Mouse (Mus musculus) MEL (cell line): ENCODE data around the gene C130079G13Rik. TPM values are rescaled to one million over a fixed set of nuclear protein-coding genes. Genes with fewer than 3 reads are reported as not detected.

Experiments used
- DNase-seq: peaks from one replicate; pipeline ENCODE4 v3.0.0; 2011; ENCODE audit warnings: low read depth, low spot score
- H3K27ac ChIP-seq: 2 replicates; pipeline ENCODE4 v1.5.1; 2012; ENCODE audit warnings: low read depth, mild to moderate bottlenecking, control low read depth, low read length, moderate library complexity; ENCODE audit not compliant: control insufficient read depth
- H3K27me3 ChIP-seq, 2 experiments: fragments of 150-350 bp in 1 of 2; sonication (generic) in 1 of 2; 2 replicates each; pipeline ENCODE4 v1.6.1; 2012; ENCODE audit warnings: low read length in 2 of 2, mild to moderate bottlenecking in 2 of 2, improper control_type of control experiment in 1 of 2, moderate library complexity in 1 of 2; ENCODE audit not compliant: insufficient read depth in 2 of 2, control insufficient read depth in 1 of 2
- H3K36me3 ChIP-seq, 2 experiments: 2 replicates each; pipeline ENCODE4 v1.6.1; 2012 to 2014; ENCODE audit warnings: low read length in 2 of 2, improper control_type of control experiment in 1 of 2, inconsistent platforms in 1 of 2, mild to moderate bottlenecking in 1 of 2; ENCODE audit not compliant: insufficient read depth in 2 of 2, control insufficient read depth in 1 of 2
- H3K4me1 ChIP-seq, 2 experiments: fragments of 150-350 bp in 1 of 2; sonication (generic) in 1 of 2; 2 replicates each; pipeline ENCODE4 v1.6.1; 2012; ENCODE audit warnings: low read length in 2 of 2, improper control_type of control experiment in 1 of 2, mild to moderate bottlenecking in 1 of 2; ENCODE audit not compliant: insufficient read depth in 2 of 2, control insufficient read depth in 1 of 2
- H3K4me3 ChIP-seq, 2 experiments: fragments of 150-350 bp in 1 of 2; sonication (generic) in 1 of 2; 2 replicates each; pipeline ENCODE4 v1.5.1; 2012; ENCODE audit warnings: low read depth in 2 of 2, low read length in 2 of 2, mild to moderate bottlenecking in 2 of 2, moderate library complexity in 2 of 2, control low read depth in 1 of 2, improper control_type of control experiment in 1 of 2; ENCODE audit not compliant: control insufficient read depth in 1 of 2, insufficient read depth in 1 of 2
- H3K79me2 ChIP-seq: 2 replicates; pipeline ENCODE4 v1.6.1; 2012; ENCODE audit warnings: mild to moderate bottlenecking, low read length, moderate library complexity; ENCODE audit not compliant: control insufficient read depth, poor library complexity, insufficient read depth
- H3K9ac ChIP-seq: 2 replicates; pipeline ENCODE4 v1.6.1; 2012; ENCODE audit warnings: low read depth, mild to moderate bottlenecking, control low read depth, low read length, moderate library complexity; ENCODE audit not compliant: control insufficient read depth, poor library complexity, severe bottlenecking
- H3K9me3 ChIP-seq: fragments of 150-350 bp; sonication (generic); replicated peaks from 2 replicates; pipeline ENCODE4 v1.6.1; 2012; ENCODE audit warnings: mild to moderate bottlenecking, low read length, improper control_type of control experiment, moderate library complexity; ENCODE audit not compliant: insufficient read depth
- CHD1 ChIP-seq: IDR thresholded peaks from 2 replicates; pipeline ENCODE4 v1.6.1; 2012; ENCODE audit warnings: low read depth, mild to moderate bottlenecking, inconsistent platforms, low read length, improper control_type of control experiment
- CHD2 ChIP-seq: IDR thresholded peaks from 2 replicates; pipeline ENCODE4 v1.6.1; 2011; ENCODE audit warnings: low read length, improper control_type of control experiment
- EP300 ChIP-seq, 2 experiments: IDR thresholded peaks; 2 replicates each; pipeline ENCODE4 v1.6.1; 2011; ENCODE audit warnings: improper control_type of control experiment in 2 of 2, low read length in 2 of 2, low read depth in 1 of 2, mild to moderate bottlenecking in 1 of 2
- GATA1 ChIP-seq: IDR thresholded peaks from 2 replicates; pipeline ENCODE4 v1.6.1; 2011; ENCODE audit warnings: low read depth, low read length, improper control_type of control experiment
- MAZ ChIP-seq: IDR thresholded peaks from 2 replicates; pipeline ENCODE4 v1.6.1; 2012; ENCODE audit warnings: low read depth, mild to moderate bottlenecking, inconsistent platforms, low read length, improper control_type of control experiment
- MYC ChIP-seq: IDR thresholded peaks from 2 replicates; pipeline ENCODE4 v1.6.1; 2011; ENCODE audit warnings: low read depth, mild to moderate bottlenecking, low read length, improper control_type of control experiment, moderate library complexity
- POLR2AphosphoS5 ChIP-seq: IDR thresholded peaks from 2 replicates; pipeline ENCODE4 v1.6.1; 2012; ENCODE audit warnings: low read depth, borderline replicate concordance, mild to moderate bottlenecking, inconsistent platforms, low read length, moderate library complexity, mixed read lengths
- RCOR1 ChIP-seq: IDR thresholded peaks from 2 replicates; pipeline ENCODE4 v1.6.1; 2012; ENCODE audit warnings: low read depth, mild to moderate bottlenecking, inconsistent platforms, low read length, improper control_type of control experiment
- SIN3A ChIP-seq: IDR thresholded peaks from 2 replicates; pipeline ENCODE4 v1.6.1; 2012; ENCODE audit warnings: low read length, improper control_type of control experiment, inconsistent platforms
- SMC3 ChIP-seq: IDR thresholded peaks from 2 replicates; pipeline ENCODE4 v1.6.1; 2011; ENCODE audit warnings: low read depth, low read length, improper control_type of control experiment
- TAL1 ChIP-seq: IDR thresholded peaks from 2 replicates; pipeline ENCODE4 v1.6.1; 2012; ENCODE audit warnings: mild to moderate bottlenecking, inconsistent platforms, low read length, moderate library complexity, mixed read lengths
- TBP ChIP-seq: IDR thresholded peaks from 2 replicates; pipeline ENCODE4 v1.8.0; 2011; ENCODE audit warnings: low read depth, low read length, improper control_type of control experiment
- UBTF ChIP-seq: IDR thresholded peaks from 2 replicates; pipeline ENCODE4 v1.6.1; 2012; ENCODE audit warnings: low read depth, mild to moderate bottlenecking, inconsistent platforms, low read length, improper control_type of control experiment, moderate library complexity, borderline replicate concordance; ENCODE audit not compliant: insufficient read depth
- USF1 ChIP-seq: IDR thresholded peaks from 2 replicates; pipeline ENCODE4 v1.6.1; 2014; ENCODE audit warnings: low read depth, mild to moderate bottlenecking, inconsistent platforms, low read length, improper control_type of control experiment, moderate library complexity
- USF2 ChIP-seq, 2 experiments: IDR thresholded peaks; 2 replicates each; pipeline ENCODE4 v1.6.1; 2011 to 2012; ENCODE audit warnings: improper control_type of control experiment in 2 of 2, low read length in 2 of 2, borderline replicate concordance in 1 of 2, inconsistent platforms in 1 of 2, low read depth in 1 of 2, mild to moderate bottlenecking in 1 of 2; ENCODE audit not compliant: insufficient read depth in 1 of 2
- ZNF384 ChIP-seq: IDR thresholded peaks from 2 replicates; pipeline ENCODE4 v1.6.1; 2012; ENCODE audit warnings: low read depth, mild to moderate bottlenecking, inconsistent platforms, low read length, improper control_type of control experiment
- polyA plus RNA-seq, 2 experiments: library from polyadenylated mRNA; stranded (reverse) in 1 of 2; unstranded in 1 of 2; fragments of >175 nt in 1 of 2; fragments of >200 nt in 1 of 2; gene quantifications; 2 replicates each; pipeline versions ENCODE4 v1.2.1 to v1.2.4; 2012; ENCODE audit warnings: low replicate concordance in 2 of 2, low read depth in 1 of 2; ENCODE audit not compliant: insufficient read length in 2 of 2, insufficient read depth in 1 of 2, missing spikeins in 1 of 2
- total RNA-seq: library from RNA; depleted of rRNA; stranded (reverse); fragments of 300-350 nt; gene quantifications from 2 replicates; pipeline ENCODE4 v1.2.3, GENCODE M21; 2012; rRNA removed

The C130079G13Rik gene
- total and polyA plus RNA-seq, 3 experiments = not detected

DNA sequence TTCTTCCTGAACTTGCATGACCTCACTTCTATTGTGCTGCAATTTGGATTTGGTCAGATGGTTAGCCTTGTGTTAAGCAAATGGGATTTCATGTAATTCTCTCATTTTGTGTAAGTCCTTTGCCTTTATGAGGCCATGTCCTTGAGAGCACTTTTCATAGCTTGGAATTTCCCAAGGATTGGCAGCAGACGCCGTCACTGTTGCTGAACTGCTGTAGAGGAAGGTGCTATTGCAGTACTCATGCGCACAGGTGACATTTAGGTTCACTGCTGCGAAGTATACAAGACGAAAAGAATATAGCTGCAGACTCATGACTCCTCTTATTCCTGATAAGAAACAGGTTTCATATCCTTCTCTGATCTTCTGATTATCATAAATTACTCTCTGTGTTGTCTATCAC lies 45.9 kb downstream of the C130079G13Rik start:
- H3K4me1 ChIP-seq = no peaks in the 10 kb centered on the region
- H3K36me3 ChIP-seq = no peaks in the 10 kb centered on the region
- no peaks in the 10 kb centered on the region for H3K27me3 ChIP-seq
- no peak overlapping the region for H3K9ac ChIP-seq
- H3K9me3 ChIP-seq = no peaks in the 10 kb centered on the region
- no peaks in the 10 kb centered on the region for H3K79me2 ChIP-seq
- TF ChIP-seq CHD1 (no peak), UBTF (no peak), TAL1 (no peak), ZNF384 (no peak), POLR2AphosphoS5 (no peak), MYC (no peak), TBP (no peak), SIN3A (no peak)
- DNase-seq = no peak
- H3K27ac ChIP-seq = no peak overlapping the region
- no peak overlapping the region for H3K4me3 ChIP-seq

DNA sequence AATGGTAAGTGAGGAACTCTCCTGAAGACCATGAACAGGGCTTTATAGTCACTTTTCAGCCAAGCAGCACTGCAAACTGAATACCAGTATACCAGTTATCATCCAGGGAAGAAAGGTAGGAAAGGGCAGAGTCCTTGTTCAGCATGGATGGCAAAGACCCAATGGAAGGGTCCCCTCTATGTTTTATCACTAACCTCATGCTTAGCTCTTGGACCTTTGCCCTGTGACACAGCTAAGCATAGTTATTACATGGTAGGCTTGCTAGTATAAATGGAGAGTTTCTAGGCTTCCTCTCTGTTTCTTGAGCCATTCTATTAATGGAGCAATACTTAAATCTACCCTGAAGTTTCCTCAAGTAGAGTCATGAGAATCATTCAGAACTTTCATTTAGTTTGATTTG lies 49.6 kb downstream of the C130079G13Rik start:
- Histone ChIP-seq H3K27ac (no peak overlapping the region), H3K9me3 (no peaks in the 10 kb centered on the region), H3K4me1 (no peaks in the 10 kb centered on the region), H3K27me3 (no peaks in the 10 kb centered on the region), H3K36me3 (no peaks in the 10 kb centered on the region), H3K4me3 (no peak overlapping the region), H3K9ac (no peak overlapping the region), H3K79me2 (no peaks in the 10 kb centered on the region)
- DNase-seq = no peak
- TF ChIP-seq CHD1 (no peak), RCOR1 (no peak), GATA1 (no peak), SMC3 (no peak), TAL1 (no peak), EP300 (IDR thresholded peaks at IDR 0.05; ENCODE audit: low read depth in 1 of 2, low read length in 2 of 2) (no peak), CHD2 (no peak), USF2 (IDR thresholded peaks at IDR 0.05; ENCODE audit: borderline replicate concordance in 1 of 2, insufficient read depth in 1 of 2, low read depth in 1 of 2, low read length in 2 of 2) (no peak), MAZ (no peak), USF1 (no peak)

Other genes starting within 250 kb of the C130079G13Rik start
- gene Gm5538, start 195.4 kb upstream of the C130079G13Rik start, total RNA-seq = not detected in 2 replicates
- not detected for gene Gm5538, start 195.4 kb upstream of the C130079G13Rik start, polyA plus RNA-seq
- not detected in 2 replicates for gene Gm8298, start 64.2 kb upstream of the C130079G13Rik start, total RNA-seq
- not detected for gene Gm8298, start 64.2 kb upstream of the C130079G13Rik start, polyA plus RNA-seq
- not detected in 2 replicates for gene Aadacl2, start 81.5 kb downstream of the C130079G13Rik start, total RNA-seq
- gene Aadacl2, start 81.5 kb downstream of the C130079G13Rik start, polyA plus RNA-seq = not detected
- gene Aadac, start 100.5 kb downstream of the C130079G13Rik start, total RNA-seq = not detected in 2 replicates
- not detected for gene Aadac, start 100.5 kb downstream of the C130079G13Rik start, polyA plus RNA-seq
- gene Sucnr1, start 156.7 kb downstream of the C130079G13Rik start, total RNA-seq = not detected in 2 replicates
- gene Sucnr1, start 156.7 kb downstream of the C130079G13Rik start, polyA plus RNA-seq = not detected